Mouse (Mus musculus): ENCODE data around the gene Klhl24. TPM values are rescaled to one million over a fixed set of nuclear protein-coding genes. Genes with fewer than 3 reads are reported as not detected.

Klhl24 gene
- total RNA-seq, 2 experiments from 2014 or later, result 39.6 to 52.1 TPM

GRCm38 (mm10) chr16:20140772-20141531 is 43.6 kb downstream of the Klhl24 start, which contains the start of gene Yeats2:
Gene Yeats2 (plus strand): TSS chr16:20141063.
- peak; percentile 90 for ATAC-seq (replicated peaks; ENCODE audit: low FRiP score, poor library complexity, severe bottlenecking)

DNA sequence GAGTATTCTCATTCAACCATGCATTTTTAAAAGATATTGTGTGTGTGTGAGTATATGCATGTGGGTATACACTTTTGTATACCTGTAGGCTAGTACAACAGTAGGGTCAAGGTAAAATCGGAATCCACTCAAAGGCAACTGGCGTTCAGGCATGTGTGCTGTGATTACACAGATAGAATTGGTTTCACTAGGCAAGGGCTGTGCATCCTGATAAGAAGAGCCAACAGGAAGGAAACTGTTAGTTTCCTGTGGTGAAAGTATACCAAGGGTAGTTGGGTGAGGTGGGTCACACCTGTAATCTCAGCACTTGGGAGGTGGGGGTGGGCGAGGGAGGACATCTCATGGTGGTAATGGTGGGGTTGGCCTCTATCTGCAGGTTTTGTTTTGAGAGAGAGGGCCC is 47.2 kb downstream of the Klhl24 start:
- ATAC-seq (replicated peaks; ENCODE audit: low FRiP score, poor library complexity, severe bottlenecking), result no peak

DNA sequence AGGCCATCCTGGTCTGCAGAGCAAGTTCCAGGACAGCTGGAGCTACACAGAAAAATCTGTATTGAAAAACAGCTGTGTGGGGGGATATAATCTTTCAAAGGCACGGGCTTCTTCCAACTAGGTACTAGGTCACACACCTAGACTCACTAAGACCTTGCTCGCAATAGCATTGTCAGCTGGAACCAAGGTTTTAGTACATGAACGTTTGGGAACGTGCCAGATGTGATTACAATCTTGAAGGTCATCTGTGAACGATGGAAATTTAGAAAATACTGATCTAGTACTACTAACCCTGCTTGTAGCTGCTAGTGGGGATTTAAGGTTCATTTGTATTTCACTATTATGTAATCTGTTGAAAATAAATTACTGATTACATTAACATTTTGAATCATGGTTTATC is 54.6 kb downstream of the Klhl24 start:
- no peak for ATAC-seq (replicated peaks; ENCODE audit: low FRiP score, poor library complexity, severe bottlenecking)

DNA sequence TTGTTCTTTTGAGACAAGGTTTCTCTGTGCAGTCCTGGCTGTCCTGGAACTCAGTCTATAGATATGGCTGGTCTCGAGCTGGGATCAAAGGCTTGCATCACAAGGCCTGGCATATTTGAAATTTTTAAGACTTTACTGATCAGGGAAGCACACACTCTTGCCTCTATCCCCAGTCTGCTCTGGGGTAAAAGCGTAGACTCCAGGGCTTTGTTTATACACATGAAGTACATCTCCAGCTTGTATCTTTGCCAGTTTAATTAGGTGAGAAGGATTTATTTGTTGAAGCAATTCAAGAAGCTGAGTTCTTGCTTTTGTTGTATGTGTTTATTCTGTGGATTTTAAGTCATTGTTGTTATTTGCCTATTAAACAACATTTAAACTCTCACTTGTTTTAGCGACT is 56.4 kb downstream of the Klhl24 start:
- ATAC-seq (replicated peaks; ENCODE audit: low FRiP score, poor library complexity, severe bottlenecking), result no peak

- ATAC-seq (replicated peaks; ENCODE audit: low FRiP score, poor library complexity, severe bottlenecking), result no peak
Observed at GRCm38 (mm10) chr16:20160130-20160529, 62.8 kb downstream of the Klhl24 start.

DNA sequence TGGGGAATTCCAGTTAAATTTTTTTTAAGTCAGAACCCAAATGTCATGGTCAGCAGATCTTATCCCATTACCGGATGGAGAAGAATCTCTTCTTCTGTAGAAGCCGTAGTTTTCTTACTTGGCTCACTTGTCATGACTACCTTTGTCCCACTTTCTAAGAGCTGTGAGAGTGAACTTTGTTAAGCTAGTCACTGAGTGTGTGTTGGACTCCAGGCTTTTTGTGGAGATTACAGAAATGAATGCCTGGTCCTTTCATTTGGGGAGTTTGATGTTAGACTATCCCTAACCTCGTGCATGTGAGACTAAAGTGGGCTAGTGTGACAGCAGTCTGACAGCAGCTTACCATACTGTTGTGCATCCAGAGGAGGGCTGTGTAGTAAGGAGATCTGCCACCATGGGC is 71.7 kb downstream of the Klhl24 start:
- no peak for ATAC-seq (replicated peaks; ENCODE audit: low FRiP score, poor library complexity, severe bottlenecking)

DNA sequence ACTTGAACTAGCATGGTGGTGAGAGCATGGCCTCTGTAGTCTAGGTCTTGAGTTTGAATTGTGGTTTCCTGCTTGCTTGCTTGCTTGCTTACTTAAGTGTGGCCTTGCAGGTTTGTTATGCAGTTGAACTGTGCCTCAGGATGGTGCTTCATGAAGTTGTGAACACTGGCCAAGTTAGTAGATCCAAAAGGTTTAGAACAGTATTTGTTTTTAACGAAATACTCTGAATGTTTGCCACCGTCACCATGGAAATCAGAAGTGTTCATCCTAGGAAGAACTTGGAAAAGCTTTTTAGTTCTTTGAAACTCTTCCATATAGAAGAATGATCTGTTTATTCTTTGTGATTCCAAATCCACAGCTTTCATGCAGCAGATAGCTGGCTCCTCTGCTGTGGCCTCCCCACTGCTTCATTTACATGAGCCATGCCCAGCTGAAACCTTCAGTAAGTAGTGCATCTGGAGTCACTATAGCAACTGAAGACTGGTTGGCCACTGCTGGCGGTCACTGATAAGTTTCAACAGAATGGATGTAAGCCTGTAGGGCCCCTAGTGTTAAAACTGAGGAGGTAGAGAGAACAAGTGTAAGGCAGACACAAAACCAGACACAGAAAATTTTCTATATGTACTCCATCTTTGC is 72.2 kb downstream of the Klhl24 start:
- peak; percentile 83 for ATAC-seq (replicated peaks; ENCODE audit: low FRiP score, poor library complexity, severe bottlenecking)

Other genes with a start within 250 kb of the Klhl24 start
- gene Klhl6, start 114.5 kb upstream of the Klhl24 start, total RNA-seq (2015; ENCODE audit: low replicate concordance), result 9.8 and 14.6 TPM in 2 replicates
- 15.8 and 27.2 TPM in 2 replicates for gene Klhl6, start 114.5 kb upstream of the Klhl24 start, total RNA-seq (2017; ENCODE audit: low replicate concordance)
- gene Yeats2, start 43.5 kb downstream of the Klhl24 start, total RNA-seq (2015; ENCODE audit: low replicate concordance), result 4.4 and 16.5 TPM in 2 replicates
- gene Yeats2, start 43.5 kb downstream of the Klhl24 start, total RNA-seq (2017; ENCODE audit: low replicate concordance), result 5.9 and 12.8 TPM in 2 replicates
- gene Map6d1, start 143.8 kb downstream of the Klhl24 start, total RNA-seq (2015; ENCODE audit: low replicate concordance), result not detected in 2 replicates
- gene Map6d1, start 143.8 kb downstream of the Klhl24 start, total RNA-seq (2017; ENCODE audit: low replicate concordance), result not detected in 2 replicates
- 31.3 and 47.3 TPM in 2 replicates for gene Parl, start 204.8 kb downstream of the Klhl24 start, total RNA-seq (2015; ENCODE audit: low replicate concordance)
- 7.1 and 30.9 TPM in 2 replicates for gene Parl, start 204.8 kb downstream of the Klhl24 start, total RNA-seq (2017; ENCODE audit: low replicate concordance)
- 1.3 TPM in 1 of 2 replicates, not detected in the other for gene Cyp2ab1, start 227.9 kb downstream of the Klhl24 start, total RNA-seq (2015; ENCODE audit: low replicate concordance)
- gene Cyp2ab1, start 227.9 kb downstream of the Klhl24 start, total RNA-seq (2017; ENCODE audit: low replicate concordance), result 0.77 and 1.5 TPM in 2 replicates